Mouse (Mus musculus) B cell, adult 2 months (primary cell): ENCODE data around the gene Pygo1.
A peak's percentile ranks its signal among the peaks of the same experiment; 100 is the strongest.

Experiments used
- DNase-seq, 2 experiments: peaks; one replicate each; pipeline ENCODE4 v3.0.0; 2022

Gene Pygo1

GRCm38 (mm10) chr9:72925021-72925934 lies at the start of gene Pygo1:
Gene Pygo1, plus strand, starts transcription at chr9:72925645.
- DNase-seq, result peak in 1 of 2 experiments; percentile 2

GRCm38 (mm10) chr9:72875878-72876277 lies 49.6 kb upstream of the Pygo1 start:
- no peak for DNase-seq

GRCm38 (mm10) chr9:72877905-72878304 lies 47.5 kb upstream of the Pygo1 start:
- no peak for DNase-seq

- no peak for DNase-seq
These were observed 46.8 kb upstream of the Pygo1 start for GRCm38 (mm10) chr9:72878656-72879055.

- DNase-seq, result no peak
These were observed 45.8 kb upstream of the Pygo1 start for GRCm38 (mm10) chr9:72879601-72880000.

- DNase-seq, result no peak
These were observed 45.1 kb upstream of the Pygo1 start for GRCm38 (mm10) chr9:72880225-72880960.

- DNase-seq, result no peak
These were observed 44.2 kb upstream of the Pygo1 start for GRCm38 (mm10) chr9:72881026-72881768.

- peak; percentile 59 to 61 for DNase-seq
These were observed 41.5 kb upstream of the Pygo1 start for GRCm38 (mm10) chr9:72883940-72884339.

GRCm38 (mm10) chr9:72889777-72890176 lies 35.7 kb upstream of the Pygo1 start:
- DNase-seq, result peak; percentile 19 to 23

- no peak for DNase-seq
These were observed 34.9 kb upstream of the Pygo1 start for GRCm38 (mm10) chr9:72890499-72891085.

- no peak for DNase-seq
These were observed 32.7 kb upstream of the Pygo1 start for GRCm38 (mm10) chr9:72892761-72893160.

- no peak for DNase-seq
These were observed 30.6 kb upstream of the Pygo1 start for GRCm38 (mm10) chr9:72894796-72895352.

- DNase-seq, result no peak
These were observed 23.4 kb upstream of the Pygo1 start for GRCm38 (mm10) chr9:72902057-72902456.

- DNase-seq, result no peak
These were observed 22.8 kb upstream of the Pygo1 start for GRCm38 (mm10) chr9:72902611-72903010.

- no peak for DNase-seq
These were observed 18.7 kb upstream of the Pygo1 start for GRCm38 (mm10) chr9:72906693-72907103.

- no peak for DNase-seq
These were observed 14.1 kb upstream of the Pygo1 start for GRCm38 (mm10) chr9:72911381-72911780.

- DNase-seq, result no peak
These were observed 11.9 kb upstream of the Pygo1 start for GRCm38 (mm10) chr9:72913551-72913950.

GRCm38 (mm10) chr9:72915728-72916127 lies 9.7 kb upstream of the Pygo1 start:
- DNase-seq, result no peak

- DNase-seq, result no peak
These were observed 2.4 kb upstream of the Pygo1 start for GRCm38 (mm10) chr9:72923068-72923467.

GRCm38 (mm10) chr9:72925935-72926258 lies 452 bp downstream of the Pygo1 start:
- DNase-seq, result peak in 1 of 2 experiments; percentile 5

GRCm38 (mm10) chr9:72931166-72931790 lies 5.8 kb downstream of the Pygo1 start:
- no peak for DNase-seq

GRCm38 (mm10) chr9:72935309-72935708 lies 9.9 kb downstream of the Pygo1 start:
- no peak for DNase-seq
